Mouse (Mus musculus) left cerebral cortex, adult 18-20 months (tissue): ENCODE measurements around the gene H2afx. TPM values are rescaled to one million over a fixed set of nuclear protein-coding genes. Genes with fewer than 3 reads are reported as not detected.

Experiments
- DNase-seq, 2 experiments: peaks; one replicate each; pipeline ENCODE4 v3.0.0; 2021 to 2022; ENCODE audit warnings: low spot score in 2 of 2, mixed read lengths in 1 of 2
- microRNA-seq, 2 experiments: library from miRNA; unstranded; fragments of <30 nt; microRNA quantifications; one replicate each; pipeline ENCODE4 v1.2.0; 2021
- total RNA-seq, 2 experiments: library from RNA; stranded (reverse); gene quantifications; 2 replicates each; pipeline ENCODE4 v1.2.3; 2021

The H2afx gene
- total RNA-seq, 2 experiments from 2014 or later = 51.3 to 54.1 TPM

- DNase-seq = no peak
These were observed 43.7 kb downstream of the H2afx start for GRCm38 (mm10) chr9:44378153-44378730.

DNA sequence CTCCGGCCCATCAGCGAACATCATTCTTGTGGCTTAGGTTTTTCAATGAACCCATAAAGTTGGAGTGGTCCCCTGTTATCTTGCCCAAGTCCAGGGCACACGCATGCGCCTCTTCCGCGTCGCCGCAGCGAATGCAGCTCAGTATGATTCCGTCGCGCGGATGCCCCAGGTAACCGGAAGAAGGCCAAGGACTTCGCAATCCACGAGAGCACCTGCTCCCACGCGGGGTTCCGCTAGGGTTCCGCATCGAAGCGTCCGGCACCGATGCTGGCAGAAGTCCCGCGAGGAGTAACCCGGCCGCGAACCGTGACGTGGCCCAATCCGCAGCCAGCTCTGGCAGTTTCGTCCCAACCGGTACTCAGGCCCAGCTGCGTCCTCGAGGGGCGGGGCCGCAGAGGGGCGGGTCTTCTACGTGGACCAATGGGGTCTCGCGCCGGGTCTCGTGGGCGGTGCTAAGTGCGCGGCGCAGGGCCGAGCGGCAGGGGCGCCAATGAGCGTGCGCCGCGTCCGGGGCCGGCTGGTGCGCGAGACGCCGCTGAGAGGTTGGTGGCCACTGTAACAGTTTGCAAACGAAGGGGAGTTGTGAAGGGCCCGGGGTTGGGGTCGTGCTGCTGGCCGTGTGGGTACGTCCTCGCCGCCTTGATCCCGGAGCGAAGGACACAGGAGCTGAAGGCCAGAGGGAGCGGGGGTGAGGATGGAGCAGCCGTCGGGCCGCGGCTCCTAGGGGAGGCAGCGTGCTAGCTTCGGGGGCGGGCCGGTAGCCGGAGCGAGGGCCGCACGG, 44.8 kb downstream of the H2afx start, which contains the start of gene Hyou1:
Gene Hyou1 (plus strand): TSS at position 437 of the 781 bp plus-strand sequence.
- DNase-seq = peak; percentile 98 to 99

DNA sequence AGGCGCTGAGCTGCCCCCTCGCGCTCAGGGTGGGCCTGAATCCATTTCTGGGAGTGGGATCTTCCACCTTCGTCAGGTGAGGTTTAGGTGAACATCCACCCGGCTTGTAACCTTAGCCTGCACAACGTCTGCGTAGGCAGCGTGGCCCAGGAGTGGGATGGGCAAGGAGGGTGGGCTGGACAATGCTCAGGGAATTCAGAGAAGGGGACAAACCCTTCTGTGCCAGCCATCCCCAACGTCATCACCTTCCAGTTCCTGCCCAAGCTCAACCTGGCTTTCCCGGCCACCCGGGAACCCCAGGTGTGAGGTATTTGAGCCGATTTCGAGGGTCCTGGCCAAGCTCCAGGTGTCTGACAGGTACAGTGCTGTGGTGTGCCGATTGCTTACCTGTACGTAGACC, 45.4 kb downstream of the H2afx start:
- DNase-seq = no peak

DNA sequence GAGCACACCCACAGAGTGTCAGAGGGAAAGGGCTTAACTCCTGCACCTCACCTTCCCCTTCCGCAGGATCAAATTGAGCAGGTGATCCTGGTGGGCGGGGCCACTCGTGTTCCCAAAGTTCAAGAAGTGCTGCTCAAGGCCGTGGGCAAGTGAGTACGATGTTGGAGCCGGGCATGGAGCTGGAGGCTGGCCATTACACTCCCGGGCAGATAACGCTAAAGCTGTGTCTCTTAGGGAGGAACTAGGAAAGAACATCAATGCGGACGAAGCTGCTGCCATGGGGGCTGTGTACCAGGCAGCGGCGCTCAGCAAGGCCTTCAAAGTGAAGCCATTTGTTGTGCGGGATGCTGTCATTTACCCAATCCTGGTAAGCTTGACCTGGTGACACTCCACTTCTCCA, 50.1 kb downstream of the H2afx start:
- no peak for DNase-seq

Small RNA genes within 50 kb of the gene (microRNA-seq; reads per million reads assigned to microRNA genes)
- 0 reads per million in 2 experiments for gene Gm44335

Other genes starting within 250 kb of the H2afx start
- under 1 TPM in 1 of 2 experiments, not detected in 1; 0.16 TPM for gene Mfrp, start 233.0 kb upstream of the H2afx start, total RNA-seq
- gene C1qtnf5, start 227.4 kb upstream of the H2afx start, total RNA-seq = 10 to 100 TPM; 18.1 to 23.2 TPM
- under 1 TPM; 0.14 to 0.42 TPM for gene Gm49380, start 221.2 kb upstream of the H2afx start, total RNA-seq
- gene Rnf26, start 221.2 kb upstream of the H2afx start, total RNA-seq = 10 to 100 TPM; 28.7 to 31.9 TPM
- gene Mcam, start 200.2 kb upstream of the H2afx start, total RNA-seq = 10 to 100 TPM in 1 of 2 experiments, 1 to 10 TPM in 1; 8.7 to 10.3 TPM
- gene Cbl, start 100.6 kb upstream of the H2afx start, total RNA-seq = 10 to 100 TPM; 51.1 to 56.3 TPM
- 1 to 10 TPM in 1 of 2 experiments, not detected in 1; 1.8 TPM for gene Ccdc153, start 94.0 kb upstream of the H2afx start, total RNA-seq
- under 1 TPM; 0.75 to 0.81 TPM for gene Pdzd3, start 83.2 kb upstream of the H2afx start, total RNA-seq
- gene Nlrx1, start 66.1 kb upstream of the H2afx start, total RNA-seq = 10 to 100 TPM in 1 of 2 experiments, 1 to 10 TPM in 1; 9.0 to 10.4 TPM
- gene Abcg4, start 46.1 kb upstream of the H2afx start, total RNA-seq = 10 to 100 TPM; 56.0 to 63.2 TPM
- 10 to 100 TPM; 29.1 to 36.1 TPM for gene Hinfp, start 29.0 kb upstream of the H2afx start, total RNA-seq
- gene C2cd2l, start 14.4 kb upstream of the H2afx start, total RNA-seq = 100 to 1,000 TPM; 188 to 207 TPM
- 10 to 100 TPM; 13.4 to 16.3 TPM for gene Dpagt1, start 8.7 kb upstream of the H2afx start, total RNA-seq
- gene Hmbs, start 9.5 kb downstream of the H2afx start, total RNA-seq = 10 to 100 TPM; 18.1 to 19.7 TPM
- 10 to 100 TPM; 55.6 to 56.8 TPM for gene Vps11, start 27.0 kb downstream of the H2afx start, total RNA-seq
- 100 to 1,000 TPM; 137 to 138 TPM for gene Hyou1, start 44.8 kb downstream of the H2afx start, total RNA-seq
- 10 to 100 TPM; 24.5 to 31.8 TPM for gene Slc37a4, start 62.2 kb downstream of the H2afx start, total RNA-seq
- gene Rps25, start 72.4 kb downstream of the H2afx start, total RNA-seq = 100 to 1,000 TPM; 755 to 756 TPM
- gene Trappc4, start 72.9 kb downstream of the H2afx start, total RNA-seq = 10 to 100 TPM; 70.6 to 71.0 TPM
- 10 to 100 TPM; 18.9 to 19.0 TPM for gene Ccdc84, start 83.9 kb downstream of the H2afx start, total RNA-seq
- gene Foxr1, start 106.4 kb downstream of the H2afx start, total RNA-seq = not detected
- gene Upk2, start 120.3 kb downstream of the H2afx start, total RNA-seq = not detected
- gene Bcl9l, start 148.1 kb downstream of the H2afx start, total RNA-seq = 10 to 100 TPM; 59.1 to 62.5 TPM
- not detected for gene Cxcr5, start 227.2 kb downstream of the H2afx start, total RNA-seq